Mouse (Mus musculus): ENCODE measurements around the gene Usp21.

GRCm38 (mm10) chr1:171279721-171280120, 8.1 kb downstream of the Usp21 start:
- TF ChIP-seq CTCF (IDR thresholded peaks at IDR 0.05; ENCODE audit: extremely low read depth, insufficient read depth, insufficient read length, insufficient replicate concordance) (no peak), POLR2A (IDR thresholded peaks at IDR 0.05; ENCODE audit: low read depth, low read length) (no peak)

Measured in spleen, adult 2 months (tissue).